Mouse (Mus musculus): ENCODE measurements around the gene Gm49721. TPM values are rescaled to one million over a fixed set of nuclear protein-coding genes. Genes with fewer than 3 reads are reported as not detected.
A peak's percentile ranks its signal among the peaks of the same experiment; 100 is the strongest.
"Not testable (repeated sequence)": the region's sequence is repeated elsewhere in the genome, so short reads cannot be mapped to it uniquely, and the experiment has no call there.

The Gm49721 gene
- under 1 TPM in 1 of 2 experiments, not detected in 1; 0.28 TPM for total RNA-seq (2021)

GRCm38 (mm10) chr17:6978287-6979248 lies at the start of gene Gm49721:
Gene Gm49721 (plus strand): TSS chr17:6978904.
- peak in 1 of 2 experiments; percentile 82 for DNase-seq (ENCODE audit: extremely low spot score in 1 of 2, low spot score in 2 of 2)

GRCm38 (mm10) chr17:6931625-6932024 lies 47.1 kb upstream of the Gm49721 start:
- DNase-seq (ENCODE audit: extremely low spot score in 1 of 2, low spot score in 2 of 2); intact Hi-C loops (cut with DNase I): not testable (repeated sequence)

More at GRCm38 (mm10) chr17:6978287-6979248, at the start of gene Gm49721:
- intact Hi-C loops (cut with DNase I), result not testable (repeated sequence)

- intact Hi-C loops (cut with DNase I), result not testable (repeated sequence)
Measured at GRCm38 (mm10) chr17:6942560-6942959, 36.1 kb upstream of the Gm49721 start.

GRCm38 (mm10) chr17:6947637-6947983 lies 31.1 kb upstream of the Gm49721 start:
- intact Hi-C loops (cut with DNase I); DNase-seq (ENCODE audit: extremely low spot score in 1 of 2, low spot score in 2 of 2): not testable (repeated sequence)

More at GRCm38 (mm10) chr17:6942560-6942959, 36.1 kb upstream of the Gm49721 start:
- DNase-seq (ENCODE audit: extremely low spot score in 1 of 2, low spot score in 2 of 2), result not testable (repeated sequence)

GRCm38 (mm10) chr17:6947984-6948768 lies 30.5 kb upstream of the Gm49721 start, which contains the start of gene Rsph3b:
Gene Rsph3b (minus strand): TSS chr17:6948682.
- intact Hi-C loops (cut with DNase I), result not testable (repeated sequence)
- DNase-seq (ENCODE audit: extremely low spot score in 1 of 2, low spot score in 2 of 2), result peak; percentile 85 to 88

- intact Hi-C loops (cut with DNase I); DNase-seq (ENCODE audit: extremely low spot score in 1 of 2, low spot score in 2 of 2): not testable (repeated sequence)
Measured at GRCm38 (mm10) chr17:6948769-6949228, 29.9 kb upstream of the Gm49721 start.

GRCm38 (mm10) chr17:6958881-6959280 lies 19.8 kb upstream of the Gm49721 start:
- intact Hi-C loops (cut with DNase I), result not testable (repeated sequence)

GRCm38 (mm10) chr17:6959543-6960259 lies 19.0 kb upstream of the Gm49721 start:
- intact Hi-C loops (cut with DNase I); DNase-seq (ENCODE audit: extremely low spot score in 1 of 2, low spot score in 2 of 2): not testable (repeated sequence)

More at GRCm38 (mm10) chr17:6958881-6959280, 19.8 kb upstream of the Gm49721 start:
- DNase-seq (ENCODE audit: extremely low spot score in 1 of 2, low spot score in 2 of 2), result not testable (repeated sequence)

GRCm38 (mm10) chr17:6960349-6960748 lies 18.4 kb upstream of the Gm49721 start:
- intact Hi-C loops (cut with DNase I); DNase-seq (ENCODE audit: extremely low spot score in 1 of 2, low spot score in 2 of 2): not testable (repeated sequence)

GRCm38 (mm10) chr17:6960776-6961175 lies 17.9 kb upstream of the Gm49721 start, which contains the start of gene Tagap1:
Gene Tagap1 (minus strand): TSS chr17:6961156.
- DNase-seq (ENCODE audit: extremely low spot score in 1 of 2, low spot score in 2 of 2), result peak in 1 of 2 experiments; percentile 47
- intact Hi-C loops (cut with DNase I), result not testable (repeated sequence)

GRCm38 (mm10) chr17:6961181-6962000 lies 17.3 kb upstream of the Gm49721 start:
- intact Hi-C loops (cut with DNase I); DNase-seq (ENCODE audit: extremely low spot score in 1 of 2, low spot score in 2 of 2): not testable (repeated sequence)

- intact Hi-C loops (cut with DNase I); DNase-seq (ENCODE audit: extremely low spot score in 1 of 2, low spot score in 2 of 2): not testable (repeated sequence)
Measured at GRCm38 (mm10) chr17:6962339-6962738, 16.4 kb upstream of the Gm49721 start.

GRCm38 (mm10) chr17:6962936-6963335 lies 15.8 kb upstream of the Gm49721 start:
- intact Hi-C loops (cut with DNase I), result not testable (repeated sequence)
- peak in 1 of 2 experiments; percentile 43 for DNase-seq (ENCODE audit: extremely low spot score in 1 of 2, low spot score in 2 of 2)

- intact Hi-C loops (cut with DNase I); DNase-seq (ENCODE audit: extremely low spot score in 1 of 2, low spot score in 2 of 2): not testable (repeated sequence)
Measured at GRCm38 (mm10) chr17:6965364-6965763, 13.3 kb upstream of the Gm49721 start.

GRCm38 (mm10) chr17:6967673-6968072 lies 11.0 kb upstream of the Gm49721 start:
- not testable (repeated sequence) for DNase-seq (ENCODE audit: extremely low spot score in 1 of 2, low spot score in 2 of 2)

GRCm38 (mm10) chr17:6970334-6970733 lies 8.4 kb upstream of the Gm49721 start, which contains the start of gene Rnaset2b:
Gene Rnaset2b (plus strand): TSS chr17:6970634.
- intact Hi-C loops (cut with DNase I); DNase-seq (ENCODE audit: extremely low spot score in 1 of 2, low spot score in 2 of 2): not testable (repeated sequence)

More at GRCm38 (mm10) chr17:6967673-6968072, 11.0 kb upstream of the Gm49721 start:
- intact Hi-C loops (cut with DNase I), result not testable (repeated sequence)

- DNase-seq (ENCODE audit: extremely low spot score in 1 of 2, low spot score in 2 of 2); intact Hi-C loops (cut with DNase I): not testable (repeated sequence)
Measured at GRCm38 (mm10) chr17:6971238-6971637, 7.5 kb upstream of the Gm49721 start.
